ENCODE assay signal across 12 mouse cellular contexts in the genomic region with DNA sequence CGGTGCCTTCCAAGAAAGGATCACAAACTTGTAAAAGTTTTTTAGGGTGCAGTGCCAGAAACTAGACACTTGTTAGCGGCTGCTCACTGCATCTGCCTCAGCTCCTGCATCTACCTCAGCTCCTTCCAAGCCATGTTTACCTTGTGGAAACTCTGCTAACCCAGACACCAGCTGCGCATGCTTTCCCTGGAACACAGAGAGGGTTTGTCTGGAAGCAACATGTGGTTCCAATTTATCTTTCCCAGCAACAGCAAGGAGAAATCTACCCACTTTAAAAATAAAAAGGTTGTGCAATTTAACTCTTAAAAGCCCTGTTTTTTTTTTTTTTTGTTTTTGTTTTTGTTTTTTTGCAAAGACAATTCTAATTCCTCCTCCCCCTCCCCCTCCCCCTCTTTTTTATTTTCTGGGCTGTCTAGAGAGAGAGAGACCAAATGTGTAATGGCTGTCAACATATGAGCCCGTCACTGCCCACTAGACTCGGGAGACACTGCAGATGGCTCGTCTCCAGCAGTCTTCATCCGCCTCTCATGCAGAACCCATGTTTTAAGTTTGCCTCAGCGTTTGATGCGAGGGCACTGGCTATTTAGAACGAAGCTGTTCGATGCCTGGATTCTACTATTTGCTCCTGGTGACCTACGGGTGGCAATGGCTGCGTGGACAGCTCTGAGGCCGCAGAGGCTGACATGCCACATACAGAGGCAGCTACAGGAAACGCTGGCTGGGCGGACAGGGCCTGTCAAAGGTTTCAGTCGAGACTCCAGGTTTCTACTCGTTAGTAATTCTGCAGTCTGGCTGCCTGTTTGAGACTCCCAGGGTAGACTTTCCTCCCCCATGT.
DNase-seq lines count a peak whose midpoint lies in the region; ATAC-seq and TF ChIP-seq lines count a peak whose summit lies in the region.
"Had no signal": no experiment of that assay in that cellular context is flagged by ENCODE, and none has a peak within 500 bp of the region (broad histone marks: within the 10 kb centered on the region; RNA-seq: fewer than 3 reads in every experiment).

No protein-coding gene starts in this region.

- H3K4me3 ChIP-seq in liver, adult 2 months (ENCODE audit: insufficient read depth, low read depth, low read length): no peak overlapping the region
- no peak overlapping the region for H3K4me3 ChIP-seq in heart, embryonic 16.5 days (ENCODE audit: low read length)
- H3K4me3 ChIP-seq: forebrain, embryonic 15.5 days; myocyte had no signal

- ATAC-seq in heart, embryonic 16.5 days (replicated peaks; ENCODE audit: extremely low read depth, insufficient read depth, low FRiP score): no peak
- no peak for ATAC-seq in activated CD4-positive, CD25-positive, alpha-beta regulatory T cell, adult 4 months

- peaks cover 39% of the 10 kb centered on the region; the same call in 1 of the 2 replicates for H3K79me2 ChIP-seq in liver, adult 2 months (ENCODE audit: control insufficient read depth, insufficient read depth, low read length)

- H3K27ac ChIP-seq in liver, adult 2 months (replicated peaks; ENCODE audit: insufficient read depth, low read depth, low read length): peak overlapping the region; percentile 78
- H3K27ac ChIP-seq in heart, embryonic 16.5 days (ENCODE audit: low read length): peak overlapping the region; percentile 82; the same call in 1 of the 2 replicates
- H3K27ac ChIP-seq: forebrain, embryonic 15.5 days had no signal

- no peaks in the 10 kb centered on the region for H3K27me3 ChIP-seq in liver, adult 2 months (ENCODE audit: control insufficient read depth, insufficient read depth, low read length)
- H3K27me3 ChIP-seq in heart, embryonic 16.5 days (ENCODE audit: control insufficient read depth, insufficient read depth, low read length): no peaks in the 10 kb centered on the region
- H3K27me3 ChIP-seq: forebrain, embryonic 15.5 days had no signal

- H3K9ac ChIP-seq in liver, adult 2 months (ENCODE audit: low read depth, low read length): no peak overlapping the region
- H3K9ac ChIP-seq in heart, embryonic 16.5 days (ENCODE audit: low read length): peak overlapping the region; percentile 24; the same call in 1 of the 2 replicates
- H3K9ac ChIP-seq: forebrain, embryonic 15.5 days had no signal

- no peak for TF ChIP-seq POLR2A in liver, adult 2 months (IDR thresholded peaks at IDR 0.05; ENCODE audit: extremely low read depth, insufficient read depth, low read length)

- WGBS in liver, adult 2 months: 53% methylated on average over 18 of the region's 18 CpGs
- WGBS in heart, embryonic 16.5 days: 51% methylated on average over 18 of the region's 18 CpGs

- no peak for TF ChIP-seq CTCF in liver, adult 2 months (IDR thresholded peaks at IDR 0.05; ENCODE audit: low read depth, low read length)

- DNase-seq in cerebellum, postnatal 10 days: peak; percentile 35 to 37
- no peak for DNase-seq in cerebellum, postnatal 25 days
- DNase-seq in liver, adult 2 months (ENCODE audit: extremely low read depth, low read depth, low spot score): peak; percentile 71
- DNase-seq in liver: no peak
- DNase-seq in skeletal muscle tissue, adult 2 months (ENCODE audit: low read depth, low spot score): peak; percentile 54
- no peak for DNase-seq in cerebellum, adult 9-10 months
- DNase-seq: left cerebral cortex, postnatal 4 days; right cerebral cortex, postnatal 25 days had no signal

- peaks cover 28% of the 10 kb centered on the region for H3K4me1 ChIP-seq in liver, adult 2 months (ENCODE audit: control insufficient read depth, insufficient read depth, low read length)
- H3K4me1 ChIP-seq in heart, embryonic 16.5 days (ENCODE audit: control insufficient read depth, insufficient read depth, low read length): peaks cover 53% of the 10 kb centered on the region

- no peaks in the 10 kb centered on the region; the same call in 1 of the 2 replicates for H3K9me3 ChIP-seq in heart, embryonic 16.5 days (replicated peaks; ENCODE audit: control insufficient read depth, low read length)
- H3K9me3 ChIP-seq: forebrain, embryonic 15.5 days had no signal

- no peak overlapping the region for H3K4me2 ChIP-seq in heart, embryonic 16.5 days (ENCODE audit: low read depth, low read length)
- H3K4me2 ChIP-seq: forebrain, embryonic 15.5 days had no signal

- H3K36me3 ChIP-seq in liver, adult 2 months (ENCODE audit: control insufficient read depth, insufficient read depth, low read length): no peaks in the 10 kb centered on the region
- H3K36me3 ChIP-seq in heart, embryonic 16.5 days (ENCODE audit: control insufficient read depth, insufficient read depth): no peaks in the 10 kb centered on the region
- H3K36me3 ChIP-seq: forebrain, embryonic 15.5 days had no signal

Comparison
In these comparisons a context has a peak if more than half of its experiments do, and no peak if none do; other contexts are left out.
1. DNase-seq: peak in cerebellum, postnatal 10 days (2 of 2), liver, adult 2 months (single experiment) and skeletal muscle tissue, adult 2 months (single experiment); none in cerebellum, postnatal 25 days (0 of 2), liver (single experiment) and cerebellum, adult 9-10 months (single experiment).